Mouse (Mus musculus): Measurements from ENCODE around the gene Tenm4.
"Not testable (repeated sequence)": the region's sequence is repeated elsewhere in the genome, so short reads cannot be mapped to it uniquely, and the experiment has no call there.

The Tenm4 gene

DNA sequence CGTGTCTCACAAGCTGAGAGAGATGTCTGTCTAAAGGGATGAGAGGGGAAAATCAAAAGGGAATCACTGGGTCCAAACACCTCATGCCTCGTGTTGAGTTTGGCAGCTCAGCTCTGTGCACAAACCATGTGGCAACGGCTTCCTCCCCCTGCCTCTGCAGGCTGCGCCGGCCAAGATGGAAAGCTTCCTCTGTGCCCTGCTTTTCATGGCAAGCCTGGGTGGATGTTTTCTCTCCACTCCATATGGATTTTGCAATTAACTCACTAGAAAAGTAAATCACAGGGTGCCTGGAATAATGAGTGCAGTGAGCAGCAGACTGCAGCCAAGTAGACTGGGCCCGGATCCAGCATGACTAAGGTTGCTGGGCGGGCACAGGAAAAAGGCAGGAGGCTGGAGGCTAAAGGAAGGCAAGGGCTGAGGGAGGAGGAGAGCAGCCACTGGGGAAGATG, 404.2 kb downstream of the Tenm4 start:
- DNase-seq (ENCODE audit: low spot score in 2 of 2) = peak; percentile 55 to 74

DNA sequence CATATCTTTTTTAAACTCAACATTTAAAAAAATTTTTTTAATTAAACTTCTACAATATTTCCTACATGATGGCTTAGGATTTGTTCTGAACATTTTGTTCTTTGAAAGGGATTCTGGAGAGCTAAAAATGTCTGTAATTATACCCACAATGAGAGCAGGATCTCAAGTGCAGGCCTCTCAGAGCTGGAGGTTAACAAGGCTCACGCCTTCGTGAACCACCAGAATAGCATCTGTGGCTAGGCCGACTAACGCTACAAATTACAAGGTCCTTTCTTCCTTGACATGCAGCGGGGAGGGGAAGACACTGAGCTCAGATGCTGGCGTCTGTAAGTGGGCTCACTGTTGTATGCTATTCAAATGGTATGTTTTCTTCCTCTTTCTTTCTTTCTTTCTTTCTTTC, 411.7 kb downstream of the Tenm4 start:
- no peak for DNase-seq (ENCODE audit: low spot score in 2 of 2)

- no peak for DNase-seq (ENCODE audit: low spot score in 2 of 2)
Measured at GRCm38 (mm10) chr7:96587403-96587802, 416.4 kb downstream of the Tenm4 start.

- no peak for DNase-seq (ENCODE audit: low spot score in 2 of 2)
Measured at GRCm38 (mm10) chr7:96588567-96588966, 417.5 kb downstream of the Tenm4 start.

- DNase-seq (ENCODE audit: low spot score in 2 of 2) = no peak
Measured at GRCm38 (mm10) chr7:96595535-96596295, 424.7 kb downstream of the Tenm4 start.

DNA sequence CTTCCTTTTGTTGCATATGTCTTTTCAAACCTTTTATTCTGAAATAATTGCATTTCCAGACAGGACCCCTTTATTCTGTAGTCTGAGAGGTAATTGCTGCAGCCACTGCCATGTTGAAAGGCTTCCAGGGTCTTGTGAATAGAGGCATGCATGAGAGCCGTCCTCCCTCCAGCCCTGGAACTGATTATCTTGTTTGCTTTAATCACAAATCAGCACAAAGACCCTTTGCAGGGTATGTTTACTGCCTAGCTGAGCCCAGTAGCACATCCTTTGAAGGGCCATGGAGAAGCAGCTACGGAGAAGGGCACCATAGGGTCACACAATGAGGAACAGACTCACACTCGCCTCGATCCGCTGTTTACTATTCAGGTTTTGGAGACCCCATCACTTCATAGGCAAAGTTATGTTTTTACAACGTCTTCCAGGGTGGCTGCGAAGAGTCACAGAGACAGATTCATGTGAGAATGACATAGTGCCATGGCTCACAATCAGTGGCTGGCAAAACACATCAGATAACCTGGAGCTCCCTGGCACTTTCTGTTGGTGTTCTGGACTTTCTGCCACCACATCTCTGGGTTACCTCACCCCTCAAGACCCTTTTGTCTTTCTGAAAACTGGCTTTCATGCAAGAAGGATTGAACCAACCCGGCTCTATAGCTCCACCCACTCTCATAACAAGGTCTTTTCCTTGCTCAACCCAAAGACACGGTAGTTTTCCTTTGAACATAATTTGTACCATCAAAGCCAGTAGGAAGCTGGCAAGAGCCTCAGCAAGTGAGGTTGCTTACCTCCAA, 425.6 kb downstream of the Tenm4 start:
- no peak for DNase-seq (ENCODE audit: low spot score in 2 of 2)

DNA sequence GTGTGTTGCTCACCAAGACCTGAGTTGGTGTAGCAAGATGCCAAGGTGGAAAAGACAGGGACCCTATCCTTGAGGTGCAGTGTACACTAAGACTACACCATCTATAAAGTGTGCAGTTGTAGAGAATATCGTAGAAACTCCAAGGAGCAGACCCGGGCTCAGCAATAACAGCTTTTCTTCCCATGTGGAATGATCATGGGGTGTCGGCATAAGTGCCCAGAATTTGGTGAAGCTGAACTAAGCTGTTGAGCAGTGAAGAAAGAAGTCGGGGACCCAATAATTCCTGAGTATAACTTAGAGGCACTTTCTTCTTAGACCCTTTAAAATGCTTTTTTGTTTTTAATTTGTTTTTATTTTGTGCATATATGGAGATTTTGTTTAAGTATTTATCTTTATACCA, 426.8 kb downstream of the Tenm4 start:
- no peak for DNase-seq (ENCODE audit: low spot score in 2 of 2)

- DNase-seq (ENCODE audit: low spot score in 2 of 2) = no peak
Measured at GRCm38 (mm10) chr7:96599081-96599480, 428.0 kb downstream of the Tenm4 start.

DNA sequence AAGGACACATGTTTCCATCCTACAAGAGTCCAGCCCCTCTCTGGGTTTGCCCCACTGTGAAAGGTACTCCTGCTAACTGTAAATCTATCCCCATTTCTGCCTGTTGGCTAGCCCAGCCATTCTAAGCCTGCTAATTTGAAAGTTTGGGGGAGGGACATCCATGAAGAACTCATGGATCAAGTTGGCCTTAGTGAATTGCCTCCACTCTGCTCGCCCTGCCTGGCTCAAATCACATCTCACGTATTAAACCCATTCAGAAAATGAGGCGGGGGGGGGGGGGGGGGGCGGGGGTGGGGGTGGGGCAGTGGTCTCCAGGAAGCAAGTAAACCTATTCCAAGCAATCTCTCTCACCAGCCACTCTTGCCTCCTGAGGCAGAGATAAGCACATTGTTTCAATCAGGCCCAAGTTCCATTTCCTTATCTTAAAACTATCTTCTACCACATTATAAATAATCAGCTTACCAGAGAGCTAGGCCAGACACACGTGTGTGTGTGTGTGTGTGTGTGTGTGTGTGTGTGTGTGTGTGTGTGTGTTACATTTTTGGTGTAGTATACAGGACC, 429.4 kb downstream of the Tenm4 start:
- no peak for DNase-seq (ENCODE audit: low spot score in 2 of 2)

- DNase-seq (ENCODE audit: low spot score in 2 of 2) = no peak
Measured at GRCm38 (mm10) chr7:96604091-96604745, 433.2 kb downstream of the Tenm4 start.

- no peak for DNase-seq (ENCODE audit: low spot score in 2 of 2)
Measured at GRCm38 (mm10) chr7:96605316-96605715, 434.3 kb downstream of the Tenm4 start.

GRCm38 (mm10) chr7:96609854-96610586, 439.0 kb downstream of the Tenm4 start:
- no peak for DNase-seq (ENCODE audit: low spot score in 2 of 2)

GRCm38 (mm10) chr7:96617371-96617770, 446.3 kb downstream of the Tenm4 start:
- no peak for DNase-seq (ENCODE audit: low spot score in 2 of 2)

DNA sequence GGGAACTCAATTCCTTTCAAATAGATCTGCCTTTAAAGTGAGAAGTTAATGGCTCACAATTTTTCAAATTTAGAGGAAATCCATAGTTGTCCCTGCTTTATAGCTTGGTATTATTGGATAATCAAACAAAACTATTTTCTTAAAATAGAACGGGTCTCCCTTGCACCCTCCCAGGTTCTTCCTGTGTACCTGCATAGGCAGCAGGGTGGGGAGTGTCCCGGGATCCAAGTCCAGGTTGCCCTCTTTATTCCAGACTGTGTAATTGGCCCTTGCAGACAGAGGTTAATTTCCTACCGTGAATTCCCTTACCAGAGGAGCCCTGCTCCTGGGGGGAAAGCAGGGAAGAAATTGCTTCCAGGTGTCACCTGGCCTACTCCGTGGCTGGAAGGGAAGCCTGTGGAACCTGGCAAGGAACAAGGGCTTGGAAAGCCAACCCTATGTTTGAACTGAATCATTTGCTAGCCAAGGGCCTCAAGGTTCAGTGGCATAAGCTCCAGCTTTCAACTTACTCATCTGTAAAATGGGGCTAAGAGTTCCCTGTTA, 449.0 kb downstream of the Tenm4 start:
- DNase-seq (ENCODE audit: low spot score in 2 of 2) = no peak

DNA sequence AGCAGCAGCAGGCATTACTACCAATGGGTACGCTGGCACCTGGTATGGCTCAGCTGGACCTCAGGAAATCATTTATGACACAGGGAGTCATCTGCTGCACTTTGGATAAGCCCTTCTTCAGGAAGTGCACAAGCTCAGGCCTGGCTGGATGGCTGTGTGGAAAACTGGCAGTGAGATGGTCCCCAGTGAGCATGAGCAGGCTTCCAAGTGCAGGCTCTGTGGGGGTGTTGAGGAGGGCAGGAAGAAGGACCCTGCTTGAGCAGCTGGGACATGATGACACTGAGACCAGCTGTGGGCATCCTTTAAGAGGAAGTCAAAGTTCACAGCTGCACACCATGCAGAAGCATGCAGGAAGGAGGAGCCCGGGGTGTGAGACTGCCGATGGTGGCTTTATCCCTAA, 455.3 kb downstream of the Tenm4 start:
- DNase-seq (ENCODE audit: low spot score in 2 of 2) = no peak

DNA sequence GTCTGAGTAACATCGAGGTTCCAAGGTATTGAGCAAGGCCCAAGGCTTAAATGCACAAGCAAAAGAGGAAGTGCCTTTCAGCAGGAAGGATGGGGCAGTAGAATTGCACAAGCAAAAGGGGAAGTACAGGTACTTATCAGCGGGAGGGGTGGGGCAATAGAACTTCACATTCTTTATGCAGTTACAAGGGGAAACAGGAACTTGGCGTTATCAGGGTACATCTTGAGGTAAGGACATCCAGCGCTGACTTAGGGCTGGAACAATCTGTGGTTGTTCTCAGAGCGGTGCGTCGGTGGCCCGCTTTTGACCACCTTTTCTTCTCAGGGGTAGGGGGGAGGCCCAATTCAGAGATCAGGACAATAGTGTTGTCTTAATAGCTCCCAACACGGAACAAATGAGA, 459.5 kb downstream of the Tenm4 start:
- DNase-seq (ENCODE audit: low spot score in 2 of 2) = not testable (repeated sequence)

DNA sequence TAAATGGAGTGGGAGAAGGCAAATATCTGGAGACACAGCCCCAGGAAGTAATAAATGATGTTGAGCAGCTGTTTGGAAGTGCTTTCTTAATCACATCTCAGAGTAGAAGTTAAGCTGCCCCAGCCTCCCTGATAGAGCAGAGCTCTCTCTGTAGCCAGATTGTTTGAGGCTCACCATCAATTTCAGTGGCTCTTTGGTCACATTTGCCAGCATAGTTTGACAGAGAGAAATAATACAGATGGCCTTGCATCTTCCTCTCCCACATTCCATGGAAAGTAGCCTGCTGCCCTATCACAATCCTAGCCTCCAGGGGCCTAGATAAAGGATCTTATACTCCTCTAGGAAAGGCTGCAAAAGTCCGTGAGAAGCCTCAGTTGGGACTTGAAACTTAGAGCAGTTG, 462.0 kb downstream of the Tenm4 start:
- no peak for DNase-seq (ENCODE audit: low spot score in 2 of 2)

DNA sequence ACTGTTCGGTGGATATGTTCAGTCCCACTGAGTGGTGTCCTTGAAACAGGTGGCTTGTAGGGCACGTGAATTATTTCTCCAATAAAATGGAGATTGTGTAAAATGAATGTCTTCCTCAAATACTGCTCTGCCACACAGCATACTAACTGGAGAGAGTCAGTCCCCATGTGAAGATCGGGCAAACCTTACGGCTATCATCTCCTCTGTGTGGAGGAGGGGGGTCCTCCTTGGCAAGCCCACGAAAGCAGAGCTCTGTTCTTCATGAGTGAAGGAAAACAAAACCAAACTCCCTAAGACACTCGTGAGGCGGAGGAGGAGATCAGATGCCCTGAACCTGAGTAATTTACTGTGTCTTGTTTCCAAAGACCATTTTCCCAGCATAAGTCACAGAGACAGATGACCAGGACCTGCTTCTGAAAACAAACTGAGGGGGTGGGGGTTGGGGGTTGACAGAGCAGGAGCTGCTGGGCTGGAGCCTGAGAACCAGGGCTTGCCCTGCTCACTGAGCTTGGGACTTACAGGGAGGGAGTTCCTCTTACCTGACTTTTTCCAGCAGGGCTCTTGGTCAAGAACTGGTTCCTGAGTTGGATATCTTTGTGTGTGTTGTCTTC, 464.9 kb downstream of the Tenm4 start:
- DNase-seq (ENCODE audit: low spot score in 2 of 2) = no peak

- no peak for DNase-seq (ENCODE audit: low spot score in 2 of 2)
Measured at GRCm38 (mm10) chr7:96643461-96644204, 472.6 kb downstream of the Tenm4 start.

- DNase-seq (ENCODE audit: low spot score in 2 of 2) = no peak
Measured at GRCm38 (mm10) chr7:96644205-96644531, 473.1 kb downstream of the Tenm4 start.

Data from frontal cortex, postnatal 25 days (tissue).